Mouse (Mus musculus) adrenal gland, postnatal 10 days (tissue): ENCODE results near the gene Tgm3. TPM values are rescaled to one million over a fixed set of nuclear protein-coding genes. Genes with fewer than 3 reads are reported as not detected.

ENCODE experiments used
- DNase-seq: peaks from one replicate; pipeline ENCODE4 v3.0.0; 2021; ENCODE audit warnings: mixed read lengths
- microRNA-seq: library from miRNA; unstranded; fragments of <30 nt; microRNA quantifications from one replicate; pipeline ENCODE4 v1.2.0, GENCODE M21; 2021
- total RNA-seq, 2 experiments: library from RNA; stranded (reverse); gene quantifications; 2 replicates each; pipeline ENCODE4 v1.2.3; 2021

Gene Tgm3
- total RNA-seq, 2 experiments from 2014 or later: 0.15 TPM; not detected in 1

GRCm38 (mm10) chr2:130070396-130070795 is 58.2 kb downstream of the Tgm3 start:
- DNase-seq: peak; percentile 37

Small RNA genes lying within 50 kb of the gene (microRNA-seq; reads per million reads assigned to microRNA genes)
- not detected for gene Mir6339

Other genes starting within 250 kb of the Tgm3 start
- 10 to 100 TPM; 21.0 to 21.5 TPM for gene Stk35, start 211.8 kb upstream of the Tgm3 start, total RNA-seq
- not detected for gene Tgm6, start 100.1 kb downstream of the Tgm3 start, total RNA-seq
- gene Snrpb, start 167.1 kb downstream of the Tgm3 start, total RNA-seq: 100 to 1,000 TPM; 194 to 204 TPM
- gene Tmc2, start 182.8 kb downstream of the Tgm3 start, total RNA-seq: not detected